Mouse (Mus musculus) CD4-positive, CD25-positive, alpha-beta regulatory T cell, adult 2 months (primary cell): ENCODE data around the gene Chst3.
"Not testable (repeated sequence)": the region's sequence is repeated elsewhere in the genome, so short reads cannot be mapped to it uniquely, and the experiment has no call there.

Experiments used
- DNase-seq: peaks from one replicate; pipeline ENCODE4 v3.0.0-alpha.2; 2012; ENCODE audit warnings: low read depth, low spot score

Chst3 gene

DNA sequence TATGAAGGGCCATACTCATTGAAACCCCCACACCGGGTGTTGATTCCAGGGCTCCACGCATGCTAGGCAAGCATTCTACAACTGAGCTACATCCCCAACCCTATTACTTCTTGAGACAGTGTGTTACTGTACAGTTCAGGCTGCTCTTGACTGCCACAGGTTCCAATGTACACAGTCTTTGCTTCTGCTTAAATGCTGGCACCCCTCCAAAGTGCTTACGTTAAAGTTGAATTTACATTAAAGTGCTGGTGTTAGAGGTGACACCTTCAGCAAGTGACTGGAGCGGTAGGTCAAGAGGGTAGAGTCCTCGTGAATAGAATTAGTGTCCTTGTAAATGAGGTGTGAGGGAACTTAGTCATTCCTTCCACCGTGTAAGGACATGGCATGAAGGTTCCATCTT, 19.7 kb downstream of the Chst3 start:
- no peak for DNase-seq

DNA sequence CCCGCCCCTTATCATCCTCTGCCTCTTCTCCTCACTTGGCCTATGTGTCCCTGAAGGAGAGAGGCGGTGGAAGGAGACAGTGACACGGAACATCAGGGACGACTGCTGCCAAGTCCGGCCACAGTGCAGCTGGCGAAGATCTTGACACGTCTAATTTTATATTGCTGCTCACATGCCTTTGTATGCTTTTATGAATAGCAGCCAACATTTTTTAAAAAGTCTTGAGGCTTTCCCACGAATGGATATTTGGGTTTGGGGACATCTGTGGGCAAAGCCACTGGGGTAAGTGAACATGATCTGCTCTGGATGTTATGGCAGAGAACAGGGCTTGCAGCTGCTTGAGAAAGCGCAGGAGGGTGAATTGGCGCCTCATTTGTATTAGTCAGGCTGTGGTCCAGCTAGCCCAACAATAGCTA, 21.6 kb downstream of the Chst3 start:
- no peak for DNase-seq

DNA sequence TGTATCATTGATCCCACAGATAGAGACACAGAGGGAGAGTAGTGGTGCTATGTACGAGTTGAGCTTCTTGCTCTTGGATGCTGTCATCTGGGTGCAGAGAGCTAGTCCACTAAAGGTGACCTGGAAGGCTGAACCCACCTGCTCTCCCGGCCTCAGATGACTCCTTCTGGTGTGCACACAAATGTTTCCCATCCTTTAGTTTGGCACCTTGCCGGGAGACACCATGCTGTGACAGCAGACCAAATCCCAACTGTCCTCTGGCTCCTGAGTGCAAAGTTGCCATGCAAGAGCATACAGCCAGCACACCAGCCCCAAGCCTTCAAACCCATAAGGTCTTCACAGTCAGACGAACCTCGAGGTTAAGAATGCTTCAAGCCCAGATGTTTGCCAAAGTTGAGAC, 22.1 kb downstream of the Chst3 start:
- DNase-seq, result no peak

DNA sequence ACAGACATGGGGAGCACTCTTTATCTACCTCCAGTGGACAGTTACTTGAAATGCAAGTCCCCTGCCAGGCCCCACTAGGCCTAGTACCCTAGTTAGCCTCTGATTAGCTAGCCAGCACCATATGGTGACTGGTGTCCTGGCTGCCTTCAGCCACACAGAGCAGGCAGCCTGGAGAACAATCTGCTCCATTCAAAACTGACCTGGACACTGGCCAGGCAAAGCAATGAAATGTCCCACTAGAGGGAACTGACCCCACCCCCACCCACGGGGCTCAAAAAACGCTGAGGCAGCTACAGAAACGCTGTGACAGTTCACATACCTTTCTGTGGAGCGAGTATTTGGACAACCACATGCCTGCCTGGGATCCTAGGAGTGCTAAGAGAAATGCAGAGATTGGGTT, 24.0 kb downstream of the Chst3 start:
- DNase-seq, result no peak

DNA sequence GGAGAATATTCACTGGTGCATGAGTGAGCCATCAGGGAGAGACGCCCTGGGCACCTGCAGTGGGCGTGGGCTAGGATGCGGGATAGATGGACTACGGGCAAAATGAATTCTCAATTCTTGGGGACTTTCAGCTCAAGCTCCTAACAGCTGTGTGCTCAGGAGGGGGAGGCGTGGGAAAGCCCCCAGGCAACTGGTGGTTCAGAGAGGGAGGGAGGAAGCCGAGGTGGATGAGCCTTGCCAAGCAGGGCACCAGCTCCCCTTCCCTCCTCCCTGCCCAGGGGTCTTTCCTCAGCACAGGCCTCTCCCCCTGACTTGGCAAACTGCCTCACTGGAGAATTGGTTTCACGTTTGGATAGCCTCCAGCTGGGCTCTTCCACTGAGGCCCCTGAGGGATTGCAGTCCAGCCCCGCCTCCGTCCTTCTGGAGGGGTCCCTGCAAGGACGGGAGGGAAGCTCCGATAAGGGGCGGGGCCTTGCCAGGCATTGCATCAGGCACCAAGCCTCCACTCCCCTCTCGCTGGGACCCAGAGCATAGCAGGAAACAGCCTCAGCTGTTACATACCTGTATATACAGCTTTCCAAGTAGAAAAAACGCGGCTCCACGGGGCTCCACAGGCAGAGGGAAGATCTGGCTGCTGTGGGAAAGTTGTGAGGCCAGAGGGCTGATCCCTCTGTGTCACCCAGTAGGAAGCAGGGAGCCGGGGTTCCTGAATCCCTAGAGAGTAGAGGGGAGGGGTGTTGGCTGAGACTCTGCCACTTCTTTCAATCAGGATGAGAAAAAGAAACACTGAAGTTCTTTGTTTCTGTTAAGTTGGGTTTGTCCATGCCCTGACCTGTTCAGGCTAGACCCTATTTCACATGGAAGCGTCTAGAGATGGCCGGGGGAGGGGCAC, 25.3 kb downstream of the Chst3 start:
- no peak for DNase-seq

DNA sequence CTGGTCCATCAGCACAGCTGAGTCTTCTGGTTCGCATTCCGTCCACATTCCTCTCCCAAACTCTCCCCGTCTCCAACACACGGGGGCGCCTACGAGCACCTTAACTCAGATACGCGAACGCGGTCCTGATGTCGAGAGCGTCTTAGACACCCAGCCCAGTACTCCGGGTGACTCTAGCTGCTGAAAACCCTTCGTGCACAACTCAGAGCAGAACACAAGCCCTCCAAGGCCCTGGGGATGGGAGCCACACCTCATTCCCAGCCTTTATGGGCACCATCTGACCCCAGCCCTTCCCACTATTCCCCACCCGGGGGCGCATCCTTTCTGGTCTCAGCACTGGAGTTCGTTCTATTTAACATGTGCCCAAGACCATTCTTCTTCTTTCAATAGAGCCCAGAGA, 27.3 kb downstream of the Chst3 start:
- peak; percentile 81 for DNase-seq

DNA sequence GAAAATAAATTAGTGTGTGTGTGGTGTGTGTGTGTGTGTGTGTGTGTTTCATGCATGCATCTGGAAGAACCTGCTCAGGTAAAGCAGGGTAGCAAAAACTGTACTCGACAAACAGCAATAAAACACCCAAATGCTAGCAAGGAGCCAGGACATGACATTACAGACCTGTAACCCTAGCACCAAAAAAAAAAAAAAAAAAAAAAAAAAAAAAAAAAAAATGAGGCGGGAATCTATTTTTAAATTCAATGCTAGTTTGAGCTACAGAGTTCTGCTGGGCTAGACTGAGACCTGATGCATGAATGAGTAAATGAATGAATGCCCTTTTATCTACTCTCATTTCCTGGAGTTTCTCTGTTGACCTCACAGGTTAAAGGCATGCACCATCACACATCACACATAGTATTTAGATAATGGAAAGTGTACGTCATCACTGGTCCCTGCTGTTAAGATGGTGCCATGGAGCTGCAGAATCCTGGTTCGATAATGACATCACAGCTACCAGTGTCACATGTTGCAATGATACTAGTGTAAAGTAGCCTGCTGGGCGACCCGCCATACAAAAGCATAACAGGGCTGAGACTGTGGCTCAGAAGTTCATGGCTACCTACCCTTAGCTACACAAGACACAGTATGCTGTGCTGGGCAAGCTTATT, 29.4 kb downstream of the Chst3 start:
- DNase-seq, result peak; percentile 13

DNA sequence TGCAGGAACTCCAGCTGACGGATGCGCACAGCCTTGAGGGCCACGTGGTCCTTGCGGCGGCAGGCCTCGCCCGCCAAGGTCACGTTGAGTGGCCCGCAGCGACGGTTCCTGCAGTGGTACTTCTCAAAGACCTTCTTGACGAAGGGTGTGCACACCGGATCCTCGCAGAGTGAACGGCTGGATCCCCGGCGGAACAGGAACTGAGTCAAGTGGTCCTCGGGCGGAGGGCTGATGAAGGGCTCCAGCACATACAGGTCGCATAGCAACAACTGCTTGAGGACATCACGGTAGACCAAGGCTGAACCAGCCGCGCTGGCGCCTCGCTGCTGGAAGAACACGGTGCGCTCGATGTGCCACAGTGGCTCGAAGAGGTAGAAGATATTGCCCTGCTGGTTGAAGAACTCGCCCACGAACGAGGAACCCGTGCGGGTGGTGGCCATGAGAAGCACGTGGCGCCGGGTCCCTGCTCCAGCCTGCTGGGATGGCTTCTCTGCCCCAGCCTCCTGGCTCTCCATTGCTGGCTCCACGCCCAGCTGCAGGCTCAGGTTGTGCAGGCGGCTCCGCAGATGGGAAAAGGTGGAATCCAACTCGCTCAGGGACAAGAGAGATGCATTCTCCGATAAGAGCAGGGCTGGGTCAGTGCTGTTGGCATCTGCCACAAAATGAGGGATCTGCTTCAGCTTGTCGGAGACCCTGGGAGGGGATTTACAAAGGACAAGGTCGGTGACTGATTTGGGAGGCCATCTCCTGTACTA, 32.7 kb downstream of the Chst3 start:
- peak; percentile 17 for DNase-seq

DNA sequence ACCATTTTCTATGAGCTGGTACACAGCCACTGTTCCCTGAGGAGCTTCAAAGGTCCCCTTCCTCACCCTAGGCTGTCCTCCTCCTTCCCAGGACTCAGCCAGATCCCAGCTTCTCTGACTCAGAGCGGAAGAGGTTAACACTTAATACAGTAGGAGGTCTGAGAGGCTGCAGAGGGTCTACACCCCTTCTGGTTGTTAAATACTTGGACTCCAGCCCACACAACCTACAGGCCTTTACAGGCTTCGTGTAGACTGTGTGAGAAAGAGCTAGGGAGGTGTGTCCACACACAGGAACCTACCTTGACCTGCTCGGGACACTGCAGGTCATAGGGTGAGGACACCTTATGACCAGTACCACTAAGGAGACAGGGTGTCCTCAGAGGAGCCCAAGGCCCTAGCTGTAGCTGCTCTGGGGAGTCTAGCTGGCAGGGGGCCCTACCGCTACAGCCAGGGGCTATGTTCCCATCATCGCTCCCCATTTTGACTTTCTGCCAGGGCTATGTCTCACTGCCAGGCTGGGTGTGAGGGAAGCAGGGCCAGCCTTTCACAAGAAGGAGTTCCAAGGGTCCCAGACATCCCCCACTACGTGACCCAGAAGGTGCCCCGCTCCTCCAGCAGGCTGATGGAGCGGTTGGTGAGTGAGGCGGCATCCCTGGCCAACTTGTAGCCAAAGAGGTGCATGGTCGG, 33.9 kb downstream of the Chst3 start:
- DNase-seq, result no peak

DNA sequence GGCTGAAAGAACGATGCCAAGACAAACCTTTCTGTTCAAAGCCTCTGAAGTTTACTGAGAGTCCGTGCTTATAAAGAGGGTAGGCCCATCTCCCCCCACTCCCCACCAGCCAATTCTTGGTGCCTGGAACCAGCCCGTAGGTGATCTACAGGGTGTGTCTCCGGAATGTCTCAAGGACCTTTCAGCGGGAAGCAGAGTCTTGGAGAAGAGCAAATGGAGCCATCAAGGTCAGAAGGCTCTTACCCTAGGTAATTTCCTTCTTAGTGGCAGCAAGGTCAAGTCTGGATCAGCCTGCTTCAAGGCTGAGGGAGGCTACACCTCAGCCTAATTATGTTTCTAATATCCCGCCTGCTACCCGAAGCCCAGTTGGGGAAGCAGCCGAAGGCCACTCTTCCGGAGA, 43.8 kb downstream of the Chst3 start:
- not testable (repeated sequence) for DNase-seq

DNA sequence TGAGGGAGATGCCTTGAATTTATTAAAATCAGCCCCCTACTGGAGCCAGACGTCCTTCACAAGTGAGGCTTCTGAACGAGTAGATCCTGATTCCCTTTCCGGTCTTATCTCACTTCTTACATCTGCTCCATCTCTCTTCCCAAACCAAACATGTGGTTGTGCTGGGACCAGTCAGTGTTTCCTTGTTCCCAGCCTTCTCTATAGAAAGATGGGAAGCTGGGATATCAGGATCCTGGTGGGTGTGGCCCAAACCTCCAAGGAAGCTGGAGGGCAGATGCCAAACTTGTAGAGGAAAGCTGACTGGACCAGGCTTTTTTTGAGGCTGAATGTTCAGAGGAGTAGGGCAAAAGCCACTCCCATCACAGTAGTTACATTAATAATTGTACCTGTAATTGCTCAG, 44.6 kb downstream of the Chst3 start:
- no peak for DNase-seq

DNA sequence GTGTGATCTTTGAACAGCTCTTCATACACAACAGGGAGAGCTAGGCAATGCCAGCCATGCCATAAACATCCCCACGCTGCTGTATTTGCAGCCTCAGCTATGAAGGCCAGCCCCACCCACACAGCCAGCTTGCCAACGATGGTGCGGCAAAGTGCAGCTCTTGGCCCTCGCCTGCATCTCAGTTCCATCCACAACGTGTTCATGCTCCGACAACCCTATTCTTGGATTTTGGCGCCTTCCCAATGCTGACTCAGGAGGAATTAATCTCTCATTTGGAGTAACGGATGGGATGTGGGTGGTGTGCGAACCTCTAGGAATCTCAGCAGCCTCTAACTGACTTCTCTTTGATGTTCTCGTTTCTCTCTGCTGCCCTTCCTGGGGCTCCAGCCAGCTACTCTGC, 46.0 kb downstream of the Chst3 start:
- DNase-seq, result no peak

DNA sequence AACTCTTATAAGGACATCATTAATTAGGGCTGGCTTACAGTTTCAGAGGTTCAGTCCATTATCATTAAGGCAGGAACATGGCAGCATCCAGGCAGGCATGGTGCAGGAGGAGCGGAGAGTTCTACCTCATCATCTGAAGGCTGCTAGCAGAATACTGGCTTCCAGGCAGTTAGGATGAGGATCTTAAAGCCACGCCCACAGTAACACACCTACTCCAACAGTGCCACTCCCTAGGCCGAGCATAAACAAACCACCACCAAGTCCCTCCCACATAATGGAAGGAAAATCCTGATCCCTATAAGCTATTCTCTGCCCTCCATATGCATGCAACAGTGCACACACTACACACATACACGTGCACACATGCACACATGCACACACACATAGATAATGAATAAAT, 46.8 kb downstream of the Chst3 start:
- no peak for DNase-seq

DNA sequence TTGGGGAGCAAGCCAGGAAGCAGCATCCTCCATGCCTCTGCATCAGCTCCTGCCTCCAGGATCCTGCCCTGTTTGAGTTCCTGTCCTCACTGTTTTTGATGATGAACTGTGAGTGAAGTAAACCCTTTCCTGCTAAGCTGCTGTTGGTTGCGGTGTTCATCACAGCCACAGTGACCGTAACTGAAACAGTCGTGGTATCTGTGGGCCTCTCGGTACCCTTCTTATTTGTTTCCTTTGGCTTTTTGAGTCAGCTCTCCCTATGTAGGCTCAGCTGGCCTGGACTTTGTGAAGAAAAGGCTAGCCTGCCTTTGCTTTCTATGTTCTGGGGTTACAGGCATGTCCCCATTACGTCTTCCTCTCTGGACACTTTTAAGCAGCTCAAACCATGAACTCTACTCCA, 47.7 kb downstream of the Chst3 start:
- no peak for DNase-seq

DNA sequence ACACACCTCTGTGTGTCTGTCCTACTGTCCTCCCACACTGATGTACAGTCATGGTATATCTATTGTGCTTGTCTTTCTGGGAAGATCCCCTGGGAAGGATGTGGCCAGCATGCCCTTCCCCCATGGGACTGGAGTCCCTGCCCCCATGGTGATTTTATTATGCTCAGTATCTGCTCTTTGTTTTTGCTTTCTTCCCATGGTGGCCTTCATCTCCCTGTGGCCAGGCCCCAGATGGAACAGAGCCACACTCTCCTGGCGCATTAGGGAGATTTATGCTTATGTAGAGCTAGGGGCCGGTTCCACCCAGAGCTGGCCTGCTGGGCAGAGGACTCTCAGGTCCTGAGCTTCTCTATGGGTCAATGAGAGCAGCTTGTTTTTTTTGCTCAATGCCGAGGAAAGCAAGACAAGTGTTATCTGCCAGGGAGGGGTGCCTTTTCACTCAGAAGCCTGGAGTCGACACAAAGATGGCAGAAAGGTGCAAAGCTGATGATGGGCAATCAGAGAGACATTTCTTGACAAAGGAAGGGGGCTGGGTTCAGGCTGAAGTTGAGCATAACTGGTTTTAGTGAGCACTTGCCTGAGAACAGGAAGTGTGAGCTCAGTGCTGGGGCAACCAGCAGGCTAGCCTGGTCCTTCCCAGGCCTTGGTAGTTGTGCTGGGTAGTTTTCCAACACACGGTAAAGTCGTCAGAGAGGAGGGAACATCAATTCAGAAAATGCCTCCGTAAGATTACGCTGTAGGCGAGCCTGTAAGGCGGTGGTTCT, 48.6 kb downstream of the Chst3 start:
- no peak for DNase-seq

DNA sequence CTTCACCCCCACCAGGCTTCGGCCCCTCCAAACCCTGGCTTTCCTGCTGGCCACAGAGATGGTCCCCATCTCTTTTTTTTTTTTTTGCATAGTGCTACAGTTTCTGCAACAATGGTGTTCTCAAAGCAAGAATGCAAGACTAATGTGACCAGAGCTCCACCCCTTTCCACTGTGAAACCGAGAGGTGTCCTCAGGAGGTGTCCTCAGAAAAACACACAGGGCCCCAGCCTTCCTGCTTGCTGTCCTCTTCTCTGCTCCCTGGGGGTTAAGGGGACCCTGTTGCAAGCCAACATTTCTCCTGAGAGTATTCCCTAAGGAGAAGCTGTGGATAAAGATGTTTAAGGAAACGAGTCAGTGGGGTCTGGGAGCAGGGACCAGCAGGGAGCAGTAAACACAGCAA, 50.1 kb downstream of the Chst3 start:
- DNase-seq, result no peak

DNA sequence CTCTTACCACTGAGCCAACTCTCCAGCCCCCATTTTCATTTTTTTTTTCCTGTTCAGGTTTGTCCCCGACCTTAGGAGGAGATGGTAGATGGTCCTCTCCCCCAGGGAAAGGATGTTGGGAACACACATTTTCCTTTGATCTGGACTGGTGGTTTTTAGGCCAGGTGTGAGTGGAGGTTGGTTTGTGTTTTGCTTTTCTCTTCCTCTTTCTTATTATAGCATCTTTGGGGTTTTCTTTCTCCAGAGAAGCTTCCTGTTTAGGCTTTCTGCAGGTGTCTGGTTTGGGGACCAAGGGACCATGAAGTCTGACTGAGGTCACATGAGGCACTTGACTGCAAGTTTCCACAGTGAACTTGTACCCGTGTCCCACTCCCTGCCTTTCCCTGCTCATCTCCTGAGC, 50.8 kb downstream of the Chst3 start:
- no peak for DNase-seq

DNA sequence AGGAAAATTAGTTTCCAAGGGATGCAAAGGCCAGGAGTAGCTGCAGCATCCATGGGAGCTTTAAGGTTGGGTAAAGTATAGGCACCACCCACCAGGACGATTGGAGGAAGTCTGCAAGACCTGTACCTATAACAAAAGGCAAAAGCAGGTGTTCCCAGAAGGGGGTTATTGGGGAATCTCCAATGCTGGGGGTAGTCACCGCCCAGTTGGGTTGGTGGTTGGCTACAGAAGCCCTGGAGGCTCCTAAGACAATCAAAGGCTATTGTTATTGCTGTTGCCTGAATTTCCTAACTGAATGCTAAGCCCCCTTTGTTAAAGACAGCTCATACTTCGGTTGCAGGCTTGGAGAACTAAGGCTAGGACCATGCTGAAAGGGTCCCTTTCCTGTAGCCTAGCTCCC, 53.0 kb downstream of the Chst3 start:
- DNase-seq, result no peak

DNA sequence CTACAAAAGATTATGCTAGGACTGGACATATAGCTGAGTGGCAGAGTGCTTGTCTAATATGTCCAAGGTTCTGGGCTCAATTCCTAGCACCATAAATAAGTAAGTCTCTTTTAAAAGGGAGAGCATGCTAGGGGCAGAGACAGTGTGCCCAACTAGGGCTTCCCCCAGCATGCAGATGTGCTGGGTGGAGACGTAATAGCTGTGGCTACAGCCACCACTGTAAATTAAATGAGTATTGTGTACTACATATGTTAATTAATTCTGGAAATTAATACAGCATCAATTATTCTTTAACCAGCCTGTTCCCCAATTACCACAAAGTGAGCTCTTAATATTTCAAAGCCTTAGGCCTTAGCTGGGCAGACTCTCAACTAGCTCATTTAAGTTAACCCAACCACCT, 54.2 kb downstream of the Chst3 start:
- no peak for DNase-seq

DNA sequence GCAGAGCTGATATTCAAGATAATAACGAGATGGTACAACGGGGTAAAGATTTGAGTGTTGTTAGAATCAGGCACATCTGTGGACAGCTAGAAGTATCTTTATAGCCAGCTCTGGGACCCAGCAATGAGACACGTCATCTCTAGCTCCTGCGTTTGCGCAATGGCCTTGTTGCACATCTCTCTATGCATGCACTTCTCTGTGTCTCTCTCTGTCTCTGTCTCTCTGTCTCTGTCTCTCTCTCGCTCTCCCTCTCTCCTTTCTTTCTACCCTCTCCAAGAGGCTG, 56.1 kb downstream of the Chst3 start:
- DNase-seq, result no peak

DNA sequence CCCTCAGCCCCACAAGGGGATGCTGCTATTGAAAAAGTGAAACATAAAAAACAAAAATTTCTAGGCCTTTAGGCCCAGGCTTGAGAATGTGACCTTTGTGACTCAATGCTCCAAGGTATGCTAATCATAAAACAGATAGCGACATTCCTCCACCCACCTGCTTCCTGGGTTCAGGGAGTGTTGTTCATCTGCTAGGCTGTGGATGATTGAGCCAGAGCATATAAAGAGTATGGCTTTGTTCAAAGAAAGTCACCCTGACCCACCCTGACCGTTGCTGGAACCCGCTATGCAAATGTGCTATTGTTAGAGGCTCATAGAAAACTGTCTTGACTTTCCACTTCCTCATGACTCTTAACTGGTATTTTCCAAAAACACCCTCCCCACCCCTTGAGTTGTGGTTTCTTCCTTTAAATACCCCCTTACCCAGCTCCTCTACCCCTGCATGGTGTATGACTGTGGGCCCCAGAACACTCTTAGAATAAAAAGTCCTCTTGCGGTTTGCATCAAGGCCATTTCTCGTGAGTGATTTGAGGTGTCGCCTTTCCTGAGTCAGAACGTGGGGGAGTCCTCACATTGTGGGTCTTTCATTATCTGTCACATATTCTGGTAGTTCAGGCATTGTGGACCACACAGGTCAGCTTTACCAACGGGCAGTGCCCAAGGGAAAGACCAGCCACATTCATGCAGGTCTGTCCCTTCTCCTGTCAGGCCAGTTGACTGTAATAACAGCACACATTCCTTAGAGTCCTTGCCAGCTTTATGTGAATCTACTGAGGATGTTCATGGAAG, 56.7 kb downstream of the Chst3 start:
- DNase-seq, result not testable (repeated sequence)
